Mouse (Mus musculus): ENCODE measurements around the gene Olfr1101. TPM values are rescaled to one million over a fixed set of nuclear protein-coding genes. Genes with fewer than 3 reads are reported as not detected.

Olfr1101 gene
- not detected in 2 replicates for polyA plus RNA-seq (2011; ENCODE audit: insufficient read depth, insufficient read length, low replicate concordance, missing spikeins)

DNA sequence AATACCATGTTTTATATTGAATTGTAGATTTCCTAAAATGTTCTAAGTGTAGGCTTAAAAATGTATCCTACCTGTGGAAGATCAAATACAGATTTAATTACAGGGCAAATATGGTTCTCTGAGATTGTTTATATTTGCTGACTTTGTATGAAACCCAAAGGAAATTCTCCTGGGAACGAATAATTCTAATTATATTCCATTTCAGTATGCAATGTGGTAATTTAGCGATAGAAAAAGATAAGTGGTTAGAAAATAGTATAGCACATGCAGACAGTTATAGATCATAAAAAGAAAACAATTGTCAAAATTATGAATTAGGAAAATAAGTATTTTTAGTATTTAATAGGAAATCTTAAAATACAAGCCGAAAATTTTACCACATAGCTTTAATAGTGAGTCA, at the start of gene Olfr1101:
TSS of gene Olfr1101 (minus strand) at position 101 of the 400 bp plus-strand sequence.
- TF ChIP-seq POLR2A (IDR thresholded peaks at IDR 0.05; ENCODE audit: borderline replicate concordance, control insufficient read depth, low read depth, low read length), result no peak
- TF ChIP-seq CTCF (IDR thresholded peaks at IDR 0.05; ENCODE audit: control insufficient read depth, insufficient read depth, low read length), result no peak
- H3K4me1 ChIP-seq (ENCODE audit: control insufficient read depth, insufficient read depth, low read length), result no peaks in the 10 kb centered on the region
- H3K4me3 ChIP-seq (replicated peaks; ENCODE audit: control insufficient read depth, low read depth, low read length), result no peak within 1 kb of the TSS
- no peak within 1 kb of the TSS for H3K27ac ChIP-seq (ENCODE audit: control insufficient read depth, insufficient read depth, low read depth, low read length, poor library complexity)
- WGBS, result 71% methylated on average over 3 of the region's 3 CpGs

DNA sequence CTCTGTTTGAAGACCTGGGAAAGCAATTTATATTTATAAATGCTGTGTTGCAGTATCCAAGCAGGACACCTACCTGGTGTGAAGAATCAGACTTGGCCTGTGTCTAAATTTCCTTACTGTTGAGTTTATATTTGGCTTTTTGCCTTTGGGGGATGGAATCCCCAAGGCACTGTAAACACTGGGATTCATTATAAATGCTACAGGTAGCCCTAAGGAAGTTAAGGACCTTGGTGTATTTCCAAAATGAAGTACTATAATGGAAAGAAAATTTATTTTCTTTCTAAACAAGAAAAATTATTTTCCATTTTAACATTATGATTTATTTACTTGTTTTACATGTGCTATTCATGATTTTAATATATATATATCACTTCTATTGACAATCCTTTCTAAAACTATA, 45.4 kb upstream of the Olfr1101 start, which contains the start of gene Olfr1105:
TSS of gene Olfr1105 (minus strand) at position 101 of the 400 bp plus-strand sequence.
- Histone ChIP-seq H3K27ac (ENCODE audit: control insufficient read depth, insufficient read depth, low read depth, low read length, poor library complexity) (no peak within 1 kb of the TSS), H3K4me1 (ENCODE audit: control insufficient read depth, insufficient read depth, low read length) (no peaks in the 10 kb centered on the region), H3K4me3 (replicated peaks; ENCODE audit: control insufficient read depth, low read depth, low read length) (no peak within 1 kb of the TSS)
- TF ChIP-seq CTCF (IDR thresholded peaks at IDR 0.05; ENCODE audit: control insufficient read depth, insufficient read depth, low read length) (no peak), POLR2A (IDR thresholded peaks at IDR 0.05; ENCODE audit: borderline replicate concordance, control insufficient read depth, low read depth, low read length) (no peak)

DNA sequence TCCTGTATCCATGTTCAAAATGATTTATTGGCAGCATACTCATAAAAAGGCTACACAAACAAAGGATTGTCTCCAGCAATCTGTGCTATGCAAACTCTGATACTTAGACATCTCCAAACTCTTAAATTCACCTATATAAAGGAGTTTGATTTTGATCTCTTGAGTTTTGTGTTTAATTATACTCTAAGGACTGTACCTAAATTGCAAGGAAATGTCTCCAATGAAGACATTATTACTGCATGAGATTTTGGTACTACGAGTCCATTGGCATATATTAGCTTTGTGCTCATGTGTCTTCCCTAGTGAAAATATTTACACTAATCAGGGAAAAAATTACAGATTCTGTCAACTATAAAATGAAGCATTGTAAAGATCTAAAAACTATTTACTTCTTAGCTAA, 36.0 kb upstream of the Olfr1101 start, which contains the start of gene Olfr1104:
TSS of gene Olfr1104 (minus strand) at position 101 of the 400 bp plus-strand sequence.
- WGBS, result 80% methylated on average over 1 of the region's 1 CpGs
- no peak within 1 kb of the TSS for H3K4me3 ChIP-seq (replicated peaks; ENCODE audit: control insufficient read depth, low read depth, low read length)
- no peak within 1 kb of the TSS for H3K27ac ChIP-seq (ENCODE audit: control insufficient read depth, insufficient read depth, low read depth, low read length, poor library complexity)
- TF ChIP-seq POLR2A (IDR thresholded peaks at IDR 0.05; ENCODE audit: borderline replicate concordance, control insufficient read depth, low read depth, low read length) (no peak), CTCF (IDR thresholded peaks at IDR 0.05; ENCODE audit: control insufficient read depth, insufficient read depth, low read length) (no peak)
- H3K4me1 ChIP-seq (ENCODE audit: control insufficient read depth, insufficient read depth, low read length), result no peaks in the 10 kb centered on the region

DNA sequence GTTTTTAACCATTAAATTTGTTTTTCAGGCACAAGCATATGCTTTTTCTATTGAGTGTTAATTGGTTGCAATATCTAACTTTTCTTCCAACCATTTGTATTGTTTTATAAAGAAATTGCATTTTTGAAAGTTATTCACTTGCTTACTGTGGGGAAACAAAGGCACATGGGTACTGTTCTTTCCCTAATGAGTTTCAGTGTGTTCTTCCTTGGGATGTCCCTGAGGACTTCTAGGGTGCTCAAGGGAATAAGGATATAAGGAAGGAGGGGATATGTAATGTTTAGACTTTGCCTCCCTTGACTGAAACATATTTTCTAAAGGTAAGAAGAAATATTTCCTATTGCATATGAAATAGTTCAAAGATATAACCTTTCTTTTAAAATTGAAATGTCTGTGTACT, 7.1 kb upstream of the Olfr1101 start, which contains the start of gene Olfr1102:
TSS of gene Olfr1102 (plus strand) at position 301 of the 400 bp plus-strand sequence.
- Histone ChIP-seq H3K4me1 (ENCODE audit: control insufficient read depth, insufficient read depth, low read length) (no peaks in the 10 kb centered on the region), H3K4me3 (replicated peaks; ENCODE audit: control insufficient read depth, low read depth, low read length) (no peak within 1 kb of the TSS), H3K27ac (ENCODE audit: control insufficient read depth, insufficient read depth, low read depth, low read length, poor library complexity) (no peak within 1 kb of the TSS)
- TF ChIP-seq POLR2A (IDR thresholded peaks at IDR 0.05; ENCODE audit: borderline replicate concordance, control insufficient read depth, low read depth, low read length), result no peak
- TF ChIP-seq CTCF (IDR thresholded peaks at IDR 0.05; ENCODE audit: control insufficient read depth, insufficient read depth, low read length), result no peak

DNA sequence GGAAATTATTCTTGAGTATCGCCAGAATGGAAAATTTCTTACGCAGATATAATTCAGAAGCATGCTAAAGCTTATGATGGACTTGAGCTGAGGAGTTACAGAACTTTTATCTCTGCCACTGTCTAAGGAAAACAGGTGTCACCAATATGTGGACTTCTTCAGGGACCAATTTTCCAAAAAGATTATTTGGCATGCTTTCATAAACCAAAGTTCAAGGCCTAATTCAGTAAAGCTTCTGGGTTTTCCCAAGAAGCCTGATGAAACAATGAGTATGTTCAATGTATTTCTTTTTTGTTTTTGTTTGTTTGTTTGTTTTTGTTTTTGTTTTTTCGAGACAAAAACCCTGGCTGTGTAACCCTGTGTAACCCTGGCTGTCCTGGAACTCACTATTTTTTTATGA, 11.2 kb downstream of the Olfr1101 start, which contains the start of gene Olfr1100:
TSS of gene Olfr1100 (minus strand) at position 101 of the 400 bp plus-strand sequence.
- WGBS, result 69% methylated on average over 3 of the region's 3 CpGs
- TF ChIP-seq POLR2A (IDR thresholded peaks at IDR 0.05; ENCODE audit: borderline replicate concordance, control insufficient read depth, low read depth, low read length), result no peak
- TF ChIP-seq CTCF (IDR thresholded peaks at IDR 0.05; ENCODE audit: control insufficient read depth, insufficient read depth, low read length), result no peak
- H3K4me3 ChIP-seq (replicated peaks; ENCODE audit: control insufficient read depth, low read depth, low read length), result no peak within 1 kb of the TSS
- no peak within 1 kb of the TSS for H3K27ac ChIP-seq (ENCODE audit: control insufficient read depth, insufficient read depth, low read depth, low read length, poor library complexity)
- no peaks in the 10 kb centered on the region for H3K4me1 ChIP-seq (ENCODE audit: control insufficient read depth, insufficient read depth, low read length)

GRCm38 (mm10) chr2:86960593-86960992, 30.4 kb downstream of the Olfr1101 start, which contains the start of gene Olfr1099:
Gene Olfr1099 (minus strand): TSS chr2:86960693.
- WGBS, result 74% methylated on average over 1 of the region's 1 CpGs
- no peak for TF ChIP-seq POLR2A (IDR thresholded peaks at IDR 0.05; ENCODE audit: borderline replicate concordance, control insufficient read depth, low read depth, low read length)
- TF ChIP-seq CTCF (IDR thresholded peaks at IDR 0.05; ENCODE audit: control insufficient read depth, insufficient read depth, low read length), result no peak
- H3K4me3 ChIP-seq (replicated peaks; ENCODE audit: control insufficient read depth, low read depth, low read length), result no peak within 1 kb of the TSS

More at GRCm38 (mm10) chr2:86960593-86960992, 30.4 kb downstream of the Olfr1101 start, which contains the start of gene Olfr1099:
- Histone ChIP-seq H3K27ac (ENCODE audit: control insufficient read depth, insufficient read depth, low read depth, low read length, poor library complexity) (no peak within 1 kb of the TSS), H3K4me1 (ENCODE audit: control insufficient read depth, insufficient read depth, low read length) (no peaks in the 10 kb centered on the region)

Other genes starting within 250 kb of the Olfr1101 start
- gene Olfr1090, start 232.2 kb downstream of the Olfr1101 start, polyA plus RNA-seq (2011; ENCODE audit: insufficient read depth, insufficient read length, low replicate concordance, missing spikeins), result 4.3 TPM in 1 of 2 replicates, not detected in the other
- gene Olfr1093, start 208.7 kb downstream of the Olfr1101 start, polyA plus RNA-seq (2011; ENCODE audit: insufficient read depth, insufficient read length, low replicate concordance, missing spikeins), result not detected in 2 replicates
- not detected in 2 replicates for gene Olfr141, start 181.2 kb downstream of the Olfr1101 start, polyA plus RNA-seq (2011; ENCODE audit: insufficient read depth, insufficient read length, low replicate concordance, missing spikeins)
- not detected in 2 replicates for gene Olfr1094, start 166.6 kb downstream of the Olfr1101 start, polyA plus RNA-seq (2011; ENCODE audit: insufficient read depth, insufficient read length, low replicate concordance, missing spikeins)
- not detected in 2 replicates for gene Olfr1095, start 139.5 kb downstream of the Olfr1101 start, polyA plus RNA-seq (2011; ENCODE audit: insufficient read depth, insufficient read length, low replicate concordance, missing spikeins)
- gene Gm13723, start 116.4 kb downstream of the Olfr1101 start, polyA plus RNA-seq (2011; ENCODE audit: insufficient read depth, insufficient read length, low replicate concordance, missing spikeins), result not detected in 2 replicates
- gene Olfr1097, start 99.0 kb downstream of the Olfr1101 start, polyA plus RNA-seq (2011; ENCODE audit: insufficient read depth, insufficient read length, low replicate concordance, missing spikeins), result not detected in 2 replicates
- gene Olfr1098, start 66.7 kb downstream of the Olfr1101 start, polyA plus RNA-seq (2011; ENCODE audit: insufficient read depth, insufficient read length, low replicate concordance, missing spikeins), result not detected in 2 replicates
- gene Olfr1099, start 30.5 kb downstream of the Olfr1101 start, polyA plus RNA-seq (2011; ENCODE audit: insufficient read depth, insufficient read length, low replicate concordance, missing spikeins), result not detected in 2 replicates
- not detected in 2 replicates for gene Olfr1100, start 11.3 kb downstream of the Olfr1101 start, polyA plus RNA-seq (2011; ENCODE audit: insufficient read depth, insufficient read length, low replicate concordance, missing spikeins)
- gene Olfr1102, start 7.2 kb upstream of the Olfr1101 start, polyA plus RNA-seq (2011; ENCODE audit: insufficient read depth, insufficient read length, low replicate concordance, missing spikeins), result not detected in 2 replicates
- not detected in 2 replicates for gene Olfr1104, start 35.9 kb upstream of the Olfr1101 start, polyA plus RNA-seq (2011; ENCODE audit: insufficient read depth, insufficient read length, low replicate concordance, missing spikeins)
- not detected in 2 replicates for gene Olfr1105, start 45.3 kb upstream of the Olfr1101 start, polyA plus RNA-seq (2011; ENCODE audit: insufficient read depth, insufficient read length, low replicate concordance, missing spikeins)
- gene Olfr1106, start 61.1 kb upstream of the Olfr1101 start, polyA plus RNA-seq (2011; ENCODE audit: insufficient read depth, insufficient read length, low replicate concordance, missing spikeins), result not detected in 2 replicates
- 0.36 TPM in 1 of 2 replicates, not detected in the other for gene Olfr1107, start 84.6 kb upstream of the Olfr1101 start, polyA plus RNA-seq (2011; ENCODE audit: insufficient read depth, insufficient read length, low replicate concordance, missing spikeins)
- 1.5 and 2.4 TPM in 2 replicates for gene Olfr1109, start 104.8 kb upstream of the Olfr1101 start, polyA plus RNA-seq (2011; ENCODE audit: insufficient read depth, insufficient read length, low replicate concordance, missing spikeins)
- not detected in 2 replicates for gene Olfr259, start 123.3 kb upstream of the Olfr1101 start, polyA plus RNA-seq (2011; ENCODE audit: insufficient read depth, insufficient read length, low replicate concordance, missing spikeins)
- not detected in 2 replicates for gene Olfr1110, start 149.1 kb upstream of the Olfr1101 start, polyA plus RNA-seq (2011; ENCODE audit: insufficient read depth, insufficient read length, low replicate concordance, missing spikeins)
- not detected in 2 replicates for gene Olfr1111, start 161.4 kb upstream of the Olfr1101 start, polyA plus RNA-seq (2011; ENCODE audit: insufficient read depth, insufficient read length, low replicate concordance, missing spikeins)
- 1.6 TPM in 1 of 2 replicates, not detected in the other for gene Olfr1112, start 196.6 kb upstream of the Olfr1101 start, polyA plus RNA-seq (2011; ENCODE audit: insufficient read depth, insufficient read length, low replicate concordance, missing spikeins)
- gene Olfr1113, start 217.7 kb upstream of the Olfr1101 start, polyA plus RNA-seq (2011; ENCODE audit: insufficient read depth, insufficient read length, low replicate concordance, missing spikeins), result not detected in 2 replicates